Mouse (Mus musculus) c-Kit-positive CD71-positive TER-119-negative erythroid progenitor cells, embryonic 14.5 days (primary cell): Measurements from ENCODE around the gene Afp.

Experiments
- DNase-seq: peaks from one replicate; pipeline ENCODE4 v3.0.0-alpha.2; 2013; ENCODE audit warnings: low read depth

Gene Afp

GRCm38 (mm10) chr5:90490518-90490917 lies at the start of gene Afp:
Gene Afp, plus strand, starts transcription at chr5:90490737.
- no peak for DNase-seq

GRCm38 (mm10) chr5:90447577-90447976 lies 43.0 kb upstream of the Afp start:
- DNase-seq, result no peak

GRCm38 (mm10) chr5:90449961-90450360 lies 40.6 kb upstream of the Afp start:
- no peak for DNase-seq

- DNase-seq, result no peak
Observed at GRCm38 (mm10) chr5:90452711-90453110, 37.8 kb upstream of the Afp start.

- no peak for DNase-seq
Observed at GRCm38 (mm10) chr5:90457241-90457640, 33.3 kb upstream of the Afp start.

- no peak for DNase-seq
Observed at GRCm38 (mm10) chr5:90458727-90459126, 31.8 kb upstream of the Afp start.

- DNase-seq, result no peak
Observed at GRCm38 (mm10) chr5:90460619-90461018, 29.9 kb upstream of the Afp start, which contains the start of gene Alb. Gene Alb, plus strand, starts transcription at chr5:90460897.

- DNase-seq, result no peak
Observed at GRCm38 (mm10) chr5:90466806-90467205, 23.7 kb upstream of the Afp start.

GRCm38 (mm10) chr5:90467245-90467644 lies 23.3 kb upstream of the Afp start:
- no peak for DNase-seq

- DNase-seq, result no peak
Observed at GRCm38 (mm10) chr5:90470836-90471235, 19.7 kb upstream of the Afp start.

GRCm38 (mm10) chr5:90473902-90474301 lies 16.6 kb upstream of the Afp start:
- no peak for DNase-seq

- DNase-seq, result no peak
Observed at GRCm38 (mm10) chr5:90474369-90474768, 16.2 kb upstream of the Afp start.

GRCm38 (mm10) chr5:90476741-90477140 lies 13.8 kb upstream of the Afp start:
- DNase-seq, result no peak

- DNase-seq, result no peak
Observed at GRCm38 (mm10) chr5:90477308-90478140, 13.0 kb upstream of the Afp start.

- no peak for DNase-seq
Observed at GRCm38 (mm10) chr5:90478886-90479285, 11.7 kb upstream of the Afp start.

- no peak for DNase-seq
Observed at GRCm38 (mm10) chr5:90485597-90485996, 4.9 kb upstream of the Afp start.

GRCm38 (mm10) chr5:90488323-90488722 lies 2.2 kb upstream of the Afp start:
- DNase-seq, result no peak

- no peak for DNase-seq
Observed at GRCm38 (mm10) chr5:90492440-90492839, 1.9 kb downstream of the Afp start.

GRCm38 (mm10) chr5:90494308-90494707 lies 3.8 kb downstream of the Afp start:
- DNase-seq, result no peak

- DNase-seq, result no peak
Observed at GRCm38 (mm10) chr5:90499509-90499908, 9.0 kb downstream of the Afp start.

GRCm38 (mm10) chr5:90500714-90501113 lies 10.2 kb downstream of the Afp start:
- peak; percentile 31 for DNase-seq

- no peak for DNase-seq
Observed at GRCm38 (mm10) chr5:90501752-90502151, 11.2 kb downstream of the Afp start.

GRCm38 (mm10) chr5:90504742-90505141 lies 14.2 kb downstream of the Afp start:
- DNase-seq, result no peak

- no peak for DNase-seq
Observed at GRCm38 (mm10) chr5:90506507-90506906, 16.0 kb downstream of the Afp start.
